Mouse (Mus musculus): ENCODE measurements around the gene 7420426K07Rik.

- TF ChIP-seq CTCF (IDR thresholded peaks at IDR 0.05; ENCODE audit: low read depth) = peak; percentile 52
- TF ChIP-seq EP300 (optimal IDR thresholded peaks at IDR 0.05) = no peak
Measured at GRCm38 (mm10) chr9:98929496-98929895, 26.6 kb downstream of the 7420426K07Rik start.

Data from stomach, postnatal 0 days (tissue).